Mouse (Mus musculus): ENCODE measurements around the gene Acp2.

Gene Acp2

DNA sequence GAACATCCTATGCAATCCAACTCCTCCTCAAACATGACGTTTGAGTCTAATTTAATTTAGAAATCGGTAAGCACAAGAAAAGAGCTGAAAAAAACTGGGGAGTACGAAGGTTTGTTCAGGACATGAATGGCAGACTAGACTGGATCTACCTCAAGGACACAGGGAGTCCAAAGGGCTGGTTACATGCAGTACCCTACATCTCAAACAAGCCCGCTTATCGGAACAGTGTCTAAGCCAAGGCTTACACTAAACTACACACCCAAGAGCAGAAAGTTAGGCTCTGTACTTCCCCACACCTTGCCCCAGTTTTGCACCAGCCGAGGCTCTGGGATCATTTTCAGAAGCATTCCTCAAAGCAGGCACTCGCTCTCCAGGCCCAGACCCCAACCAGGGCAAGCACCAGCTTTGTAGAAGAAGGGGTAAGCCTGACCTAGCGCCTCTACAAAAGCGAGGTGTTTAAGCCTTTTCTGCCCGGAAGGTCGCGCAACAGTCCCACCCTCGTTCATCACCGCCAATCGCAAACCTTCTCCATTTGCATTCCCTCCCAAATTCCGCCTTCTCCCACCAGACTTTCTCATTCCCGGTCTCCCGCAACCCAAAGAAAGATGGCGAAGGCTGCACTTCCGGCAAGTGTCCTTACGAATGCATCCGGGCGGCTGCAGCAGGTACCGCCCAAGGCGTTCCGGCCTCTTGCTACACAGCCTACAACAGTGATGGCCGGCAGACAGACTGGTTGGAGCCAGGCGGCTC lies at the start of gene Acp2, which contains the start of gene Nr1h3:
Gene Acp2 (plus strand): TSS at position 664 of the 750 bp plus-strand sequence.
Gene Nr1h3 (minus strand): TSS at position 613 of the 750 bp plus-strand sequence.
- DNase-seq (ENCODE audit: low spot score), result peak; percentile 96

- no peak for DNase-seq (ENCODE audit: low spot score)
Measured at GRCm38 (mm10) chr2:91152885-91153377, 49.8 kb upstream of the Acp2 start.

GRCm38 (mm10) chr2:91154091-91154490 lies 48.6 kb upstream of the Acp2 start:
- DNase-seq (ENCODE audit: low spot score), result no peak

- DNase-seq (ENCODE audit: low spot score), result no peak
Measured at GRCm38 (mm10) chr2:91157002-91157752, 45.5 kb upstream of the Acp2 start.

- DNase-seq (ENCODE audit: low spot score), result no peak
Measured at GRCm38 (mm10) chr2:91160591-91160990, 42.1 kb upstream of the Acp2 start.

GRCm38 (mm10) chr2:91162952-91163351 lies 39.7 kb upstream of the Acp2 start:
- DNase-seq (ENCODE audit: low spot score), result no peak

DNA sequence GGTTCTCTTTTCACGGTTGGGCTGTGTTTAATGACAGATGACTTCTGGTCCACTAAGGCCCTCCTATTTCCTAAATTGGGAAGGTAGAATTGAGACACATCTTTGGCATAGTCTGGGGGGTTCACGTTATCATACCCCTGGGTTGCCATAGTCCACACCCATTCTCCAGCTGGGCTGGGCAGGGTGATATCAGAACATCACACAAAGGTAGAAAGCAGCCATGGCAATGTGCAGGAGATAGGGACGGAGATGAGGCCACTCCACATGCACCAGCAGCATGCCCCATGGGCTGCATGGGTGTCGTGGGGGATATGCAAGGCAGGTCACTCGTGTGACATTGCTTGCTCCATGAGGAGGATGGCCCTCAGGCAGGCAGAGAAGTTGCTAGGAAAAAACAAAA lies 39.2 kb upstream of the Acp2 start:
- DNase-seq (ENCODE audit: low spot score), result no peak

- no peak for DNase-seq (ENCODE audit: low spot score)
Measured at GRCm38 (mm10) chr2:91164991-91165390, 37.7 kb upstream of the Acp2 start.

GRCm38 (mm10) chr2:91167629-91168028 lies 35.1 kb upstream of the Acp2 start:
- DNase-seq (ENCODE audit: low spot score), result no peak

DNA sequence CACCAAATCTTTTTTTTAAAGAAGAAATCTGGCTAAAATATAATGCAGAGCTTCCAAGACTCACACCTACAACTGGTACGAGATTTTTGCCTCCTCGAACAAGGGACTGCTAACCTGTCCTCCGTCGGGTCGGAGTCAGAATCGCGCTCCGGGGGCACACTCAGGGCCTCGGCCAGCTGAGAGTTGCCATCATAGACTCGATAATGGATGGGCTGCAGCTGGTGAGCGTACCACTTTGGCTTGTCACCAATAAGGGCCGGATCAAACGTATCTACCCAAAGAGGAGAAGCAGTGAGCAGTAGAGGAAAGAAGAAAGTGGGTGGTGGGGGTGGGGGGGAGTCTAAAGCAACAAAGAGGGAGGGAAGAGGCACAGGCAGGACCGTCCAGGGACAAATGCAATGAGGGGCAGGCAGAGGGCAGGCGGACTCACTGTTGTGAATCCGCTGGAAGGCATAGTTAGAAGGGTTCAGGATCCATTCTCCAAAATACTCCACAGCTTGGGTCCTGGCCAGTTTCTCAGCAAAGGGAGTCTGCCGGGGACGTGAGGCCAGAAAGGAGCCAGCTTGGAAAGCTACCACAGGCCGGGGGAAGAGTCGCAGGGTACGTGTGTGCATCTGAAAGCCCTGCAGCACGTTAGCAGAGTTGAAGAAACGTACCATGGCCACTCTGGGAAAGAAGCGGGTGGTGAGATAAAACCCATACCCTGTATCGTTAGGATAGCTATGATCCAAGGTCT lies 32.9 kb upstream of the Acp2 start:
- no peak for DNase-seq (ENCODE audit: low spot score)

DNA sequence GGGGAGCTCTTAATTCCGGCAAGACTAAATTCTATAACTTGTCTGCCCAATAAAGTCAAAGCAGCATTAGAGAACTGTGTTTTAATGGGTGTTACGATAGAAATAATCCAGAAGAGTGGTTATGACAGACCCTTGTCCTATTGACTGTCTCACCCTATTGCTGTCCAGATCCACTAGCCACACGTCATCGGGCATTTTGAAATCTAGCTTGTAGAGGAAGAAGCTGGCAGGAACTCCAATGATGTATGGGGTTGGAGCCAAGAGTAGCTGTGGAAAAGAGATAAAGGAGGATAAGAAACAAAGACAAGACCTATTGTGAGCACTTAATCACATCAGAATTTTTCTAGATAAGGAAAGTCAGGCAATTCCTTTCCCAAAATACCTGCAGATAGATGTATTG lies 27.2 kb upstream of the Acp2 start:
- no peak for DNase-seq (ENCODE audit: low spot score)

- DNase-seq (ENCODE audit: low spot score), result no peak
Measured at GRCm38 (mm10) chr2:91176234-91176633, 26.5 kb upstream of the Acp2 start.

- no peak for DNase-seq (ENCODE audit: low spot score)
Measured at GRCm38 (mm10) chr2:91179825-91180224, 22.9 kb upstream of the Acp2 start.

- no peak for DNase-seq (ENCODE audit: low spot score)
Measured at GRCm38 (mm10) chr2:91180706-91181105, 22.0 kb upstream of the Acp2 start.

GRCm38 (mm10) chr2:91182016-91182404 lies 20.7 kb upstream of the Acp2 start:
- DNase-seq (ENCODE audit: low spot score), result peak; percentile 34

GRCm38 (mm10) chr2:91182405-91183147 lies 20.1 kb upstream of the Acp2 start:
- DNase-seq (ENCODE audit: low spot score), result peak; percentile 86

GRCm38 (mm10) chr2:91183148-91183513 lies 19.6 kb upstream of the Acp2 start:
- DNase-seq (ENCODE audit: low spot score), result peak; percentile 97

- peak; percentile 48 for DNase-seq (ENCODE audit: low spot score)
Measured at GRCm38 (mm10) chr2:91183711-91184405, 18.8 kb upstream of the Acp2 start, which contains the start of gene Madd. Madd (minus strand) TSS chr2:91183837.

- no peak for DNase-seq (ENCODE audit: low spot score)
Measured at GRCm38 (mm10) chr2:91186208-91186607, 16.5 kb upstream of the Acp2 start.

GRCm38 (mm10) chr2:91187431-91187830 lies 15.3 kb upstream of the Acp2 start:
- DNase-seq (ENCODE audit: low spot score), result no peak

- DNase-seq (ENCODE audit: low spot score), result no peak
Measured at GRCm38 (mm10) chr2:91190501-91190900, 12.2 kb upstream of the Acp2 start.
